Mouse (Mus musculus): ENCODE measurements around the gene Vav2. TPM values are rescaled to one million over a fixed set of nuclear protein-coding genes. Genes with fewer than 3 reads are reported as not detected.

Gene Vav2
- total RNA-seq, 2 experiments from 2014 or later, result 11.2 to 11.6 TPM

GRCm38 (mm10) chr2:27411688-27412174, 15.1 kb downstream of the Vav2 start:
- no peak for DNase-seq (ENCODE audit: low spot score in 2 of 2)

- no peak for DNase-seq (ENCODE audit: low spot score in 2 of 2)
Observed at GRCm38 (mm10) chr2:27410518-27411140, 16.2 kb downstream of the Vav2 start.

- no peak for DNase-seq (ENCODE audit: low spot score in 2 of 2)
Observed at GRCm38 (mm10) chr2:27408194-27408593, 18.6 kb downstream of the Vav2 start.

- no peak for DNase-seq (ENCODE audit: low spot score in 2 of 2)
Observed at GRCm38 (mm10) chr2:27406928-27407327, 19.9 kb downstream of the Vav2 start.

GRCm38 (mm10) chr2:27405094-27405884, 21.5 kb downstream of the Vav2 start:
- DNase-seq (ENCODE audit: low spot score in 2 of 2), result no peak

GRCm38 (mm10) chr2:27404375-27405093, 22.3 kb downstream of the Vav2 start:
- no peak for DNase-seq (ENCODE audit: low spot score in 2 of 2)

GRCm38 (mm10) chr2:27401544-27401943, 25.3 kb downstream of the Vav2 start:
- DNase-seq (ENCODE audit: low spot score in 2 of 2), result no peak

GRCm38 (mm10) chr2:27400083-27400482, 26.8 kb downstream of the Vav2 start:
- no peak for DNase-seq (ENCODE audit: low spot score in 2 of 2)

- no peak for DNase-seq (ENCODE audit: low spot score in 2 of 2)
Observed at GRCm38 (mm10) chr2:27396656-27397440, 30.0 kb downstream of the Vav2 start.

- no peak for DNase-seq (ENCODE audit: low spot score in 2 of 2)
Observed at GRCm38 (mm10) chr2:27394158-27394832, 32.5 kb downstream of the Vav2 start.

- peak in 1 of 2 experiments; percentile 33 for DNase-seq (ENCODE audit: low spot score in 2 of 2)
Observed at GRCm38 (mm10) chr2:27392278-27392677, 34.6 kb downstream of the Vav2 start.

GRCm38 (mm10) chr2:27390775-27391174, 36.1 kb downstream of the Vav2 start:
- DNase-seq (ENCODE audit: low spot score in 2 of 2), result no peak

- no peak for DNase-seq (ENCODE audit: low spot score in 2 of 2)
Observed at GRCm38 (mm10) chr2:27390325-27390724, 36.5 kb downstream of the Vav2 start.

GRCm38 (mm10) chr2:27389272-27390162, 37.3 kb downstream of the Vav2 start:
- no peak for DNase-seq (ENCODE audit: low spot score in 2 of 2)

- no peak for DNase-seq (ENCODE audit: low spot score in 2 of 2)
Observed at GRCm38 (mm10) chr2:27387209-27387608, 39.6 kb downstream of the Vav2 start.

GRCm38 (mm10) chr2:27381698-27382097, 45.1 kb downstream of the Vav2 start:
- DNase-seq (ENCODE audit: low spot score in 2 of 2), result peak in 1 of 2 experiments; percentile 22

- no peak for DNase-seq (ENCODE audit: low spot score in 2 of 2)
Observed at GRCm38 (mm10) chr2:27381254-27381653, 45.6 kb downstream of the Vav2 start.

GRCm38 (mm10) chr2:27377876-27378275, 49.0 kb downstream of the Vav2 start:
- DNase-seq (ENCODE audit: low spot score in 2 of 2), result no peak

GRCm38 (mm10) chr2:27377164-27377563, 49.7 kb downstream of the Vav2 start:
- DNase-seq (ENCODE audit: low spot score in 2 of 2), result no peak

Data from gastrocnemius, postnatal 4 days (tissue).